Mouse (Mus musculus): Measurements from ENCODE around the gene Utp15. TPM values are rescaled to one million over a fixed set of nuclear protein-coding genes. Genes with fewer than 3 reads are reported as not detected.
A peak's percentile ranks its signal among the peaks of the same experiment; 100 is the strongest.

The Utp15 gene
- total RNA-seq, 2 experiments from 2014 or later, result 3.4 to 4.1 TPM

GRCm38 (mm10) chr13:98254921-98255320, 7.9 kb downstream of the Utp15 start:
- no peak for DNase-seq

DNA sequence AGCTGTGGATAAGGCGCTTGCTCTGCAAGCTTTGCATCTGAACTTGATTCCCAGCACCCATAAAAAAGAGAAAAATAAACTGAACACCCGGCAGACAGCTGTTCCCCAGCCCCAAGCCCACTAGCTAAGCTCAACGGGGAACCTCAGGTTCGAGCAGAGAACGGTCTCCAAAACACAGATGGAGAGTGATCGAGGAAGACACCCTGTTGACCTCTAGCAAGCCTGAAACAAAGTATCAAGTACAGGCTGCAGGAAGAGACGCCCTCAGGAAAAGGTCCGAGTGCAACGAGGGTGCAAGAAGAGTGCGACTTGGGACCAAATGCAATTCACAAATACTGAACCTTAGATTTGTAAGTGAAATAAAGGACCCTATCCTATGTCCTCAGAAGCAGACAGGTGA, 13.2 kb downstream of the Utp15 start:
- DNase-seq, result no peak

DNA sequence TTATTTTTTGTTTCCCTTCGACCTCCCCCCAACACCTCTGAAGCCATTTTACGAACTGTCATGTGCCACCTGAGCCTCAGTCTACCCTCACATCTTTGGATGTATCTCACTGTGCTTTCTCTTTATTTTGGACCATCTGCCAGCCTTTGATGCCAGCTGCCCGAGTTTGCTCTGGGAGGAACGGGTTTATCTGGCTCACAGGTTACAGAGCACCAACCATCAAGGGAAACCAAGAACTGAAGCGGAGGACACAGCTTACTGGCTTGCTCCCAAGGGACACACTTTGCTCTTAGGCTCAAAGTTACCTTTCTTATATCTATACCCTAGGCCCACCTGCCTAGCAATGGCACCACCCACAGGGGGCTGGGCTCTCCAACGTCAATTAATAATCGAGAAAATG, 17.5 kb downstream of the Utp15 start:
- no peak for DNase-seq

GRCm38 (mm10) chr13:98244571-98245350, 18.1 kb downstream of the Utp15 start:
- DNase-seq, result no peak

DNA sequence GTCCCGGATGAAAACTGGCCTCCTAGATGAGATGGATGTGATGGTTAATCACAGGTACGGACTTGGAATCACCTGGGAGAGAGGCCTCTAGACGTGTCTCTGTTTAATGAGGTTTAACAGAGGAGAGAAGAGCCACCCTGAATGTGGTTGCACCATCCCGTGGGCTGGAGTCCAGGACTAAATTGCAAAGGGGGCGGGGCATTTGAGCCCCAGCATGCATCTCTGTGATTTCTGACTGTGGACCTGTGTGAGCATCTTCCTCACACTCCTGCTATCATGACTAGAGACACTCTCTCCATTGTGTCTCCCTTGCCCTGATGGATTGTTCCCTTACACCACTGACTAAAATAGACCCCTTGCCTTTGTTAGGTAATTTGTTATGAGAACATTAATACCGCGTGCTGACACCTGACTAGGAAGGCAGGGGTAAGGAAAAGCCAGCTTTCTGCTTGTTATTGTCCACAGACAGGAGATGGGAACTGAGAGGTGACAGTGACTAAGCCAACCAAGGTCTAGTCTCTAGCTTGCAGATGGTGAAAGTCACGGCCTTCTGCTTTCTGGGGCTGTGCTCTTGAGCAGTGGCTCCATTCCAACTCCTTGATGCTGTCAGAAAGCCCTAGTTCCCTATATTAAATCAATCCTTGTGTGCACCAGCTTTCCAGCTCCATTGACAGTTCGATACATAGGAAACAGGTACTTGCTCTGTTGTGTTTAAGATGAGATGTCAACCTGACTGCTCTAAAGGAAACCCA, 21.1 kb downstream of the Utp15 start:
- no peak for DNase-seq

GRCm38 (mm10) chr13:98239978-98240641, 22.7 kb downstream of the Utp15 start:
- peak; percentile 22 for DNase-seq

DNA sequence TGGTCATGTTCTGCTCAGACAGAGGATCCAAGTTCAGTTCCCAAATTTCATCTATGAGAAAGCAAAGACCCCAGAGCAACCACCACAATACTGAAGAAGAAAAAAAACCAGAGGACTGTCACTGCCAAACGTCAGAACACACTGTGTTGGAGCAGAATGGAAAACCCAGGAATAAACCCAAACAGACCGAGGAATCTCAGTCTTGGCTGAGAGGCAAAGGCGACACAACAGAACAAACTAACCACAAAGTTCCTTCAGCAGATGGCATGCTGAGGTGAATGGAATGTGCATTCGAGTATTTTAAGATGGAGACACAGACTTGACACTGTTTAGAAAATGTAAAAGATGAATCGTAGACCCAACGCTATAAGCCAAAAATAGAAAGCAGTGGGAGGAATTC, 27.4 kb downstream of the Utp15 start:
- no peak for DNase-seq

DNA sequence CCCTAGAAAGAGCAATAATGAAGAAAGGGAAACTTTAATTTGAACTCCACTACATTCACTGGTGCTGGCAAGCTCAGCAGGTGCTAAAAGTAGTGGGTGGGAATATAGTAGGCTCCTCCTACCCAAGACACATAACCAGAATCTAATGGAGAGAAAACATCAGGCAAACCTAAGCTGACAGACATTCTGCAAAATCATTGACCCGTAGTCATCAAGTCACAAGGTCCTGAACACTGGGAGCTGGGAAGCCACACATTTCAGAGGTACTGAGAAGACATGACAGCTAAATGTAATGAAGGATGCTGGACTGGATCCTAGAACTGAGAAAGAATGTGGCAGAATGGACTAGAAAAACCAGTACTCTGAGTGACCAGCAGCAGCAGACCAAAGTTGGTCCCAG, 32.3 kb downstream of the Utp15 start:
- DNase-seq, result no peak

- no peak for DNase-seq
Observed at GRCm38 (mm10) chr13:98226225-98226624, 36.6 kb downstream of the Utp15 start.

- peak; percentile 12 for DNase-seq
Observed at GRCm38 (mm10) chr13:98222848-98223247, 40.0 kb downstream of the Utp15 start.

GRCm38 (mm10) chr13:98210137-98210536, 52.7 kb downstream of the Utp15 start:
- DNase-seq, result no peak

DNA sequence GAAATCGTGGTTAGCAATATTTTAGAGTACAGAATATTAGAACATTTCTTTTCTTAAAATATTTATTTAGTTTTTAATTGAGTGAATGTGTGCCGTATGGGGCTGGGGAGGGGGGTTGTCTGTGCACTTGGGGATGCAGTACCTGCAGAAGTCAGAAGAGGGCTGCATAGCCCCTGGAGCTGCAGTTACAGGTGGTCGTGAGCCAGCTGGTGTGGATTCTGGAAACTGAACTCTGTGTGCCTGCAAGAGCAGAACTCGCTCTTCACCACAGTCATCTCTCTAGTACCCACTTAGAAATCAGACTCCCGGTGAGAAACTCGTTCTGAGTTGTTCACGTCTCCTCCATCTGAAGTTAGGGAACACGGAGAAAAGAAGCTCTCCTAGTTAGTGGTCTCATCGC, 54.0 kb downstream of the Utp15 start:
- DNase-seq, result no peak

- no peak for DNase-seq
Observed at GRCm38 (mm10) chr13:98206546-98206870, 56.3 kb downstream of the Utp15 start.

- DNase-seq, result peak; percentile 76
Observed at GRCm38 (mm10) chr13:98205771-98206545, 56.9 kb downstream of the Utp15 start, which contains the start of gene Arhgef28. Gene Arhgef28, minus strand, starts transcription at chr13:98206439.

DNA sequence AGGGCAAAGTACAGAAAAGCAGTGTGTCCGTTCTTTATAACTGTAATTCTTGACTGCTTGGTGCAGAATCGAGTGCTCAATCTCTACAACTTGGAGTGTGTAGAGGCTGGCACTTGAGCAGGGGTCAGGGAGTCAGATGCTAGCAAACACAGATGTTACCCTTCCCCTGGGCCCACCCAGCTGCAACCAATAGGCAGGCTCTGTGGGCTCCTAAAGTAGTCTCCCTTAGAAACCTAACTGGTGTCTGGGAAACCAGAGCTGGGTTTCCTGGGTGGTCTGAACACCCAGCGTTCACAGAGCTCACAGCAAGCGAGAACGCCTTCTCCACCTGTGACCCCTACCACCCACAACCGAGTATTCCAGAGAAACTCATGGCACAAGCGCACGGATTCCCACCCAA, 57.7 kb downstream of the Utp15 start:
- DNase-seq, result no peak

GRCm38 (mm10) chr13:98204371-98204770, 58.5 kb downstream of the Utp15 start:
- DNase-seq, result no peak

DNA sequence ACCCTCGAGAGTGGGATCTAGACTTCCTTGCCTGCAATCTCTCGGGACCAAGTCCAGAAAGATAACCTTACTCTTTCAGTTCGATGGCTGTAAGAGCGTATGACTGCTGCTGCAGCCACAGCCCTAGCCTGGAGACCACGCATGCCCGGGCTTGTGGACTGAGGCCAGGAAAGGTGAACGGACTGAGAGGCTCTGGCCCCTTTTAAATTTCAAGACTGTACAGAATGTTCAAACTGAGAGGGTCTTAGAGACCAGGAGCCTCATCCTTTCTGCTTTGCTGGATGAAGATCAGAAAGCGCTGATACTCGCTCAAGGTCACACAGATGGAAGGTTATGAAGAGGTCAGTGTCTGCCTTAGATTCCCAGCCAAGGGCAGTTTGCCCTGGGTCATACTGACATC, 61.4 kb downstream of the Utp15 start:
- no peak for DNase-seq

Other genes starting within 250 kb of the Utp15 start
- 1 to 10 TPM; 2.3 to 3.6 TPM for gene Arhgef28, start 56.6 kb downstream of the Utp15 start, total RNA-seq (2021)
- gene Ankra2, start within 50 bp of the Utp15 start, total RNA-seq (2021), result 10 to 100 TPM; 13.8 to 13.9 TPM
- not detected for gene Gm21976, start 16.8 kb upstream of the Utp15 start, total RNA-seq (2021)
- gene Btf3, start 54.0 kb upstream of the Utp15 start, total RNA-seq (2021), result 100 to 1,000 TPM; 194 to 210 TPM
- gene Foxd1, start 91.2 kb upstream of the Utp15 start, total RNA-seq (2021), result under 1 TPM in 1 of 2 experiments, not detected in 1; 0.08 TPM
- gene Gm10320, start 229.0 kb upstream of the Utp15 start, total RNA-seq (2021), result not detected

Data from gastrocnemius, postnatal 25 days (tissue).